Mouse (Mus musculus) naive thymus-derived CD4-positive, alpha-beta T cell, adult 2 months (primary cell): ENCODE results near the gene Irak2.
A peak's percentile ranks its signal among the peaks of the same experiment; 100 is the strongest.
"Not testable (repeated sequence)": the region's sequence is repeated elsewhere in the genome, so short reads cannot be mapped to it uniquely, and the experiment has no call there.

Source experiments
- DNase-seq: peaks from one replicate; pipeline ENCODE4 v3.0.0-alpha.2; 2011; ENCODE audit warnings: low read depth

Gene Irak2

DNA sequence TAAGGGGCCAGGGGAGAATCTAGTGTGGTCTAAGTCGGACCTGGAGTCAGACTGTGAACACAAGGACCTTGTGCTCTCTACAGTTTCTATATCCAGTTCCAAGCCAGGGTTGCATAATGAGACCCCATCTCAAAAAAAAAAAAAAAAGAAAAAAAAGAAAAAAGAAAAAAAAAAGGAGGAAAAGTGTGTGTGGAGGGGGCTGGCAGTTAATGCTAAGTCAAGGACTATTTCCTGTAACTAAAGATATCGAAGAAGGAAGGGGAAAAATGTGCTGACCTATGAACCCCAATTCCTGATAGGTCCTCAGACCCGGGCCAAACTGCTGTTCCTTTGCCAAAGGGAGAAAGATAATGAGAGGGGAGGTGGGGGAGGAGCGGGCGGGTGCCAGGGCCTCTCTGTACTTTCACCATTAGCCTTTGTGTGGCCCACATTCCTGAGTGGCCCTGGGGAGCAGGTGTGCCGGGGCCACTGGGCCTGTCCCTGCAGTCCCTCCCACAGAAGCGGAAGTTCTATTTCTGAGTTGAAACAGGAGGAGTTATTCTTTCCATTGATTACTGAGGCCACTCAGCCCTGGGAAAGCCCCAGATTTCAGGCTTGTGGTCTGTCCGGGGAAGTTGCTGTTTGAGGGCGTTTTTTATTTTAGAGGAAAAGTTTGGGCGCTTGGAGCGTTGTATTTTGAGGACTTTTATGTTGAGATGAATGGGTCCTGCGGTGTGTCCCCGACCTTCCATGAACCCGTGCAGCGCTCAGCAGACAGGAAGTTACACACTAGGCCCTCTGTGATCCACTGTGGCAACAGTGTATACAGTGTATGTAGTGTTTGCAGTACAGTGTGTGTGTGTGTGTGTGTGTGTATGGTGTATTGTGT, 30.3 kb downstream of the Irak2 start:
- peak; percentile 84 for DNase-seq

- peak; percentile 78 for DNase-seq
Observed at GRCm38 (mm10) chr6:113669821-113670220, 31.6 kb downstream of the Irak2 start.

DNA sequence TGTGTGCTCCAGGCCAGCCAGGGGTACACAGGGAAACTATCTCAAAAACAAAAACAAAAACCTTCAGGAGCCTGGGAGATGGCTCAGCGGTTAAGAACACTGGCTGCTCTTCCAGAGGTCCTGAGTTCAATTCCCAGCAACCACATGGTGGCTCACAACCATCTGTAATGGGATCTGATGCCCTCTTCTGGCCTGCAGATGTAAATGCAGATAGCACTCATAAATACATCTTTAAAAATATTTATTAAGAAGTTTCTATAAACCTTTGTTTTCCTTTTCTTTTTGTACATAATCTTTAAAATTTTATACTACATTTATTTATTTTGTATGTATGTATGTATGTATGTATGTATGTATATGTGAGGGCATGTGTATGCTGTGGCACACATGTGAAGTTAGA, 33.8 kb downstream of the Irak2 start:
- DNase-seq: not testable (repeated sequence)

- no peak for DNase-seq
Observed at GRCm38 (mm10) chr6:113672989-113673388, 34.7 kb downstream of the Irak2 start.

GRCm38 (mm10) chr6:113675234-113675633, 37.0 kb downstream of the Irak2 start:
- no peak for DNase-seq

DNA sequence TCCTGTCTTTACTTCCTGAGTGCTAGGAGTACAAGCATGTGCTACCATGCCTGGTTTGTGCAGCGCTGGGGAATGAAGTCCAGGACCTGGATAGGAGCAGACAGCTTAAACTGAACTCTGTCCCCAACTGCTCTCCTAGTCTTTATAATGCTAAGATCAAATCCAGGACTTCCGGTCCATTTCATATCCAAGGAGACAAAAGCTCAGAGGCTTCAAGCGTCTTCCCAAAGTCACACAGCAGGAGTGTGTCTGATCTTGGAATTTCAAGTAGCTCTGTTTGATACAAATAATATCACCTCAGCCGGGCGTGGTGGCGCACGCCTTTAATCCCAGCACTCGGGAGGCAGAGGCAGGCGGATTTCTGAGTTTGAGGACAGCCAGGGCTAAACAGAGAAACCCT, 37.7 kb downstream of the Irak2 start:
- DNase-seq: no peak

- no peak for DNase-seq
Observed at GRCm38 (mm10) chr6:113677070-113677734, 38.9 kb downstream of the Irak2 start.

DNA sequence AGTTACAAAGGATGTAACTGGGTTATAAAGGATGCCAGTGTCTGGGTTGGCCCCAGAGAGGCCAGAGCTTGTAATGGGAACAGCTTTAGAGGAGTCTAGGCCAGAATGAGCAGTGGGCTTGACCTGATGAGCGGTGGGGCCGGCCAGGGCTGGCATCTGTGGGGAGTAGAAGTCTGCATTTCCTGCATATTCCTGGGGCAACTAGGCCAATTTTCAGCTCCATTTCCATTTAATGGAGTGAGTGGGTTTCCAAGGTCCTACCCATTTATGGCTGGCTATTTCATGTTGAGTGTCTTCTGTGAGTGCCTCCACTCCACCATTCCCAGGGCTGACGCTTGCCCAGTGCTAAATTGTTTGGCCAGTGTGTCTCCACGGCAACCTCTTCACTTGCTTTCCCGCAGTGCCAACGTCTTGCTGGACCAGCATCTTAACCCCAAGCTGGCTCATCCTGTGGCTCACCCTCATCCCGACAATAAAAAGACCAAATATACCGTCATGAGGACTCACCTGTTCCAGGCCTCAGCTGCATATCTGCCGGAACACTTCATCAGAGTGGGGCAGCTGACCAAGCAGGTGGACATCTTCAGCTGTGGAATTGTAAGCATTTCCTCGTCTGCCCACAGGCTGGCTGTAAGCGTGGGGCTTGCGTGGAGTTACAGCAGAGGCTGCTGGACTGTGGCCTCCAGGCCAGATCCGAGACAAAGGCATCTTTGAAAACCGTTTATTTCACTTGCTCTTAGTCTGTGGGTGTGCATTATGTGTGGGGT, 40.2 kb downstream of the Irak2 start:
- DNase-seq: no peak

DNA sequence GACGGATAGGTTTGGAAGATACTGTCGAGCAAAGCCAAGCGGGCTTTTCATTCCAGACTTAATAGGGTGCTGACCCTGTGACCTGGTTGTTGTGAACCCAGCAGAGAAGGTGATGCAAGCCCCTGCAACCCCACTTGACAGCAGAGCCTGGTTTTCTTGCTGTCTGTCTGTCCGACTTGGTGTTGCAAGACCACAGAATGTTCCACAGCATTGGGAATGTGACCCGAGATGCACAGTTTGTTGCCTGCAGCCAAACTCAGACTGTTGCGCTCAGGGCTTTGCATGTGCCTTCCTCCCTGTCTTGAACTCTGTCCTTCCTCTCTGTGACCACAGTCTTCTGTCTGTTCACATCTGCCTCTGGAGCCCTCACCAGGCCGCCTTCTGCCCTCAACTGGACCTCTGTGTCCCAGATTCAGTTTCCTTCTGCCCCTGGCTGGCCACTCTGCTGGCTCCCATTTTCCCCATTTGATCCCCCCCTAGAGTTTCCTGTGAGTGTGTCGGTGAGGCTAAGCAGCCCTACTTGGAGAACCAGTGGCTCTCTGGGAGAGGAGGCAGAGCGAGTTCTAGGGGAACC, 41.8 kb downstream of the Irak2 start:
- no peak for DNase-seq

DNA sequence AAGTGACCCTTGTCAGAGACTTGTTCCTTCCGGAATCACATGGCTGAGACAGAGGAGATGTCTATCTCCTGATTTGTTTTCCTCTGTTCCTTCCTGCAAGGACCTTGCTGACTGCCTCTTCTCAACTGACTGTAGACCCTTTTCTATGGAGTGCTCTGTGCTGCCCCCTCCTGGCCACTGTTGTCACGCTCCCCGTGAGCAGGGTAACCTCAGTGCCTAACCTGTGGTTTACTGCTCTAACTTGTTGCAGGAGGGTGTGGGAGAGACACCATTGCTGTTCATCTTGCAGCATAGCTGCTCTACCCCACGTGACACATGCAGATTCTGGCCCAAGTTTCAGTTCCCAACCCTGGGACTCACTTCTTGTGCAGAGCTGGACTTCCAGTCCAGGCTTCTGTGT, 43.0 kb downstream of the Irak2 start:
- peak; percentile 92 for DNase-seq

- no peak for DNase-seq
Observed at GRCm38 (mm10) chr6:113683081-113683825, 45.0 kb downstream of the Irak2 start.

DNA sequence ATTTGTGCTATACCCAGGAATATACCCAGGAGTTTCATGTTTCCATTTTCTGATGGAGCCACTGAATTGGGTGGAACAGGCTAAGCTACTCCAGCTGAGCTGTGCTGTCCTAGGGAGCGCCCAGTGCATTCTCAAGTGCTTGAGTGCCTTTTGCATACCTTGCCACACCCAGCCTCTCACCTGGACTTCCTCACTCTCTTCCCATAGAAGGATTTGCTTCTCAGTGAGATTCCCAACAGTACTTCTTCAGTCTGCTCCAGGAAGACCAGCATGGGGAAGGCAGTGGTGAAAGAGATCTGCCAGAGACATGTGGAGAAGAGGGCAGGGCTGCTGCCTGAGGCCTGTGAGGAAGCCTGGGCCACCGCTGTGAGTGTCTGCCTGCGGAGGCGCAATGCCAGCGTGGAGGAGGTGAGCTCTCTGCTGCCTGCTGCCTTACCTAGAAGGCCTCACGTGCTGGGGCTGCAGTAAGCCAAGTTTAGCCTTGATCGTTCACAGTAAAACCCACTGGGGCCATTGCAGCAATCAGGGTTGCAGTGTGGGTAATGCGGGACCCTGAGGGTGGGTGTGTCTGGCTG, 48.4 kb downstream of the Irak2 start:
- no peak for DNase-seq

- DNase-seq: no peak
Observed at GRCm38 (mm10) chr6:113690008-113690399, 51.7 kb downstream of the Irak2 start.

DNA sequence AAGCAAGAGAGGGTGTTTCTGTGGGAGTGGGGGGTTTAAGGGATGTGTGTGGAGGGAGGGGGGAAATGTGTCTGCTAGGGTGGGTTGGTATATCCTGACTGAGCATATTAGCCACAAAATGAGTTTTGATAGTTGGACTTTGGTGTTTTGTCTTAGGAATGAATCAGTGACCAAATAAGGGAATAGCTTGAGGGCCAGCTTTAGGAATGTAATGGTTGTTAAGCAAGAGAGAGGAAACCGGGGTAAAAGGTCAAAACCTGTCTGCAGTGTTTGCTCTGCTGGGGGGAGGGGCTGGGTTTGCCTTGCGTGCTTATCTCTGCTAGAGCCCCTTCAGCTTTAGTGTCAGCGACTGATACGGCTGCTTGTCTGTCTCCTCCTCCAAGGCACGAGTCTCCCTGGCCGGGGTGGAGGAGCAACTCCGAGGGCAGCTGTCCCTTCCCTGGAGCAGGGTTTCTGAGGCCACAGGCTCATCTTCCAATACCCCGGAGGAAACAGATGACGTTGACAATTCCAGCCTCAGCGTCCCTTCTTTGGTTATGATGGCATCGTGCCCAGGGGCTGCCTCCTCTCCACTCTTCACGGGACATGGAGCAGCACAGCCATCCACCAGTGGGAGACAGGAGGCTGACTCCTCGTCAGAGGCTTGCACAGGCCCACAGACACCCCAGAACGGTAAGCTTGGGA, 52.3 kb downstream of the Irak2 start:
- DNase-seq: no peak

DNA sequence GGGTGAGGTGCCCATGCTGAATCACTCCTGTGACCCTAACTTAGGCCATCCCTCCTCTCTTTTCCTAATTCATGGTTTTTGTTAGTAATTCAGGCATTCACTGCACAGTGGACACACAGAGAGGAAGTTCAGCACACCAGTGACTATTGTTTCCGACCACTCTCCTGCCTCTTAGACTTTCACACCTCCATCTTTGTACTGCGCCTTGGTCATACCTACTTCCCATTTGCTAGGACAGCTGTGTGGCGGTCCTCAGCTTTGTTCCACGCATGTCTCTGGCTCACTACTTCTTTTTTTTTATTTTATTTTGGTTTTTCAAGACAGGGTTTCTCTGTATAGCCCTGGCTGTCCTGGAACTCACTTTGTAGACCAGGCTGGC, 52.8 kb downstream of the Irak2 start:
- no peak for DNase-seq

DNA sequence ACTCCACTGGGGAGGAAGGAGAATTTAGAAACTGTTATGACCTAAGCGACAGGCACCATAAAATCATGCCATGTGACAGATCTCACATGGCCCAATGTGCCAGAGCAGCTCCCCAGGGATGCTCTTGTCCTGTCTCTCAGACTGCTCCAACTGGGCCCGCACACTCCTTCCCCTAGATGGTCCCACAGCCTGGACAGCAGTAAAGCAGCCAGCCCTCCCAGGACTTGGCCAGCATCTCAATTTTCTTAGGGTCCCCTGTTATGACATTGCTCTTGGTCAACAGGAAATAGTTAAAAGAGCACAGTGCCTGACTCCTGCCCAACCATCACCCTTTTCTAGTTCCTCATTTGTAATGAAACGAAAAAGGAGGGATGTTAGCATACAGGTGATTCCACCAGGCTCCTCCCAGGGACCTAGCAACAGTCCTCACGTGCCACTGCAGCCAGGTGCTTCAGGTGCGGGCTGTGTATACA, 54.4 kb downstream of the Irak2 start:
- no peak for DNase-seq

DNA sequence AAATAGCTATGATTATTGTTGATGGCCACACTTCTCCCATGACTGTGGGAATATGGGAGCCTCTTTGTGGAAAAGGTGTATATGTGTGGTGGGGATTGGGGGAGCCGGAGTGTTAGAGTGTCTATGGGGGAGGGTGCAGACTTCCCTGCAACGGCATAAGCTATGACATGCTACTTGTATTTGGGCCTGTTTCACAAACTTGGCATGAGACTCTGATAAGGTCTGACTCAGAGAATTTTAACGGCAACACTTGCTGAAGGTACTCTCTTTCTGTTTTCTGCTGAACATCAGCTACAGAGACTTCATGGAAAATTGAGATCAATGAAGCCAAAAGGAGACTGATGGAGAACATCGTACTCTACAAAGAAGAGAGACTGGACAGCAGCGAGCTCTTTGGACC, 55.1 kb downstream of the Irak2 start:
- no peak for DNase-seq

GRCm38 (mm10) chr6:113695203-113695602, 56.9 kb downstream of the Irak2 start:
- peak; percentile 36 for DNase-seq

GRCm38 (mm10) chr6:113695766-113696355, 57.6 kb downstream of the Irak2 start:
- no peak for DNase-seq

- DNase-seq: peak; percentile 98
Observed at GRCm38 (mm10) chr6:113696582-113697221, 58.4 kb downstream of the Irak2 start, which contains the start of gene Tatdn2. TSS of gene Tatdn2 (plus strand) at chr6:113697050.
